Mouse (Mus musculus) megakaryocyte, adult 5-6 weeks (primary cell): Measurements from ENCODE around the gene Mcpt1. TPM values are rescaled to one million over a fixed set of nuclear protein-coding genes. Genes with fewer than 3 reads are reported as not detected.
"Not testable (repeated sequence)": the region's sequence is repeated elsewhere in the genome, so short reads cannot be mapped to it uniquely, and the experiment has no call there.

Experiments
- ATAC-seq: 2 replicates; pipeline ENCODE4 v1.8.0; 2016; ENCODE audit warnings: mild to moderate bottlenecking, inconsistent platforms; ENCODE audit not compliant: poor library complexity, severe bottlenecking
- total RNA-seq, 2 experiments: library from RNA; stranded (forward) in 1 of 2; stranded (reverse) in 1 of 2; fragments of 153-499, 151-499 nt in 1 of 2; fragments of 221-1000, 200-1000 nt in 1 of 2; gene quantifications; 2 replicates each; pipeline versions ENCODE4 v1.2.3 to v1.2.4; 2015 to 2017

Gene Mcpt1
- total RNA-seq (2015) (not detected in 2 replicates), total RNA-seq (2017) (not detected in 2 replicates)

GRCm38 (mm10) chr14:56017671-56018070, at the start of gene Mcpt1:
Gene Mcpt1, plus strand, starts transcription at chr14:56017971.
- ATAC-seq: not testable (repeated sequence)

DNA sequence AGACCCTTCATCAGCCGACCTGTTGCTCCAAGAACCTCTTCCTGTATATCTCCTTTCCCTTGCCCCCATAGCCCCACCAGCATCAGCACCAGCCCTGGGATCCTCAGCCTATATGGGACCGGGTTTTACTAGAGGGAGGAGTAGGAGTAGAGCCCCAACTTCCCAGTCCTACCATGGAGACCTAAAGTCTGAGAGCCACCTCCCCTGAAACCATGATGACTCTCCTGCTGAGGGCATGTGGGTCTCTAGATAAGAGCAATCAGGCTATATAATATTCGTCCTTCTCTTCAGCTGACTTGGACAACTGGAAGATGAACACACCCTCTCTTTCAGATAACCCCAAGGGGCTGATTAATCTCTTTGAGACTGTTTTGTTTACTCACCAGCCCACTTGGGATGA, 30.3 kb upstream of the Mcpt1 start:
- ATAC-seq: not testable (repeated sequence)

GRCm38 (mm10) chr14:56013147-56013546, 4.6 kb upstream of the Mcpt1 start:
- ATAC-seq: no peak

- no peak for ATAC-seq
These were observed 3.8 kb upstream of the Mcpt1 start for GRCm38 (mm10) chr14:56013924-56014323.

- ATAC-seq: no peak
These were observed 1.7 kb downstream of the Mcpt1 start for GRCm38 (mm10) chr14:56019446-56019845.

GRCm38 (mm10) chr14:56021305-56021704, 3.5 kb downstream of the Mcpt1 start:
- ATAC-seq: not testable (repeated sequence)

DNA sequence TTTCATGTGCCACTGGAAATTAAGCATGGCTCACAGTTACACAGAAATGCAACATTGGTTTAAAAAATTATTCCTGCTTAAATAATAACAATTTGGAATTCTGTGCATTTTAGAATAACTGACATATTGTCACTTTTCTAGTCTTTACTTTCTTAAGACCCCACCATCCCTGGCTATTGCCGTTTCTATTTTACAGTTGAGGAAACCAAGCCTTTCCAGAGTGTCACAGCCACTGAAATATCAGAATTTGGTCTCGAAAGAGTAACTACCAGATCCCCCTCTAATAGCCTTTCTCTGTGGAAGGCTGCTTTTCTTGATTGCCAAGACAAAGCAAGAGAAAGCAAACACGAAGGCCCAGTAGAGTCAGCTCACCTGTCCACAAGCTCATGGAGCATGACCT, 12.6 kb downstream of the Mcpt1 start, which contains the start of gene Mcpt9:
TSS of gene Mcpt9 (minus strand) at position 101 of the 400 bp plus-strand sequence.
- not testable (repeated sequence) for ATAC-seq

GRCm38 (mm10) chr14:56034433-56034832, 16.7 kb downstream of the Mcpt1 start:
- peak; percentile 70 for ATAC-seq

DNA sequence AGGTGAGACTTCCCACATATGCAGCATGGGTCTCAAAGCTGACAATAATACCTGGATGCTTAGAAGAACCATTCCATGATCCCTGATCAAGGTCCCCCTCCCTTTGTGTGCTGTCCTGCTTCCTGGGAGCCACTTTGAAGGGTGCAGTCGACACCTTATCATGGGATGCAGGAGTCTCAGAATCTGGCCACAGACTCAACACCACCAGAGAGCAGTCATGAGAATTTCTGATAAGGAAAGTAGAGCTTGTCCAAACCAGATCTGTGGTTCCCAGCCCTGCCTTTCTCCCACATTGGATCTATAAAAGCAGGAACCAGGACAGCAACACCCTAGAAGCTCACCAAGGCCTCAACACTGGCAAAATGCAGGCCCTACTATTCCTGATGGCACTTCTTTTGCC, 24.0 kb downstream of the Mcpt1 start, which contains the start of gene Mcpt2:
TSS of gene Mcpt2 (plus strand) at position 250 of the 400 bp plus-strand sequence.
- ATAC-seq: not testable (repeated sequence)

DNA sequence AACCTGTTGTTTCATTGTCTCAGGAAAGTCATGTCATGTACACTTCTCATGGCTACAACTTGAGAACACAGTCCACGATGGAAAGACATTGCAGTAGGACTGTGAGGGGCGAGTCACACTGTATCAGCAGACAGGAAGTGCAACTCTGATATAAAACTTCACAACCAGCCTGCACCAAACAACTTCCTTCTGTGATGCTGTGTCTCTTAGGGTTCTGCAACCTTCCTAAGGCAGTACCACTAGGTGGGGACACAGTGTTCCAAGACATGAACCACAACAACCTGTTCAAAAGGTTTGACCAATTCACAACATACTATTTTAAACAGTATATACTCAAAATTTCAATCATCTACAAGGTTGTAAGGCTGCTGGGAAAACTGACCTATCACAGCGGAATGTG, 37.6 kb downstream of the Mcpt1 start:
- no peak for ATAC-seq

DNA sequence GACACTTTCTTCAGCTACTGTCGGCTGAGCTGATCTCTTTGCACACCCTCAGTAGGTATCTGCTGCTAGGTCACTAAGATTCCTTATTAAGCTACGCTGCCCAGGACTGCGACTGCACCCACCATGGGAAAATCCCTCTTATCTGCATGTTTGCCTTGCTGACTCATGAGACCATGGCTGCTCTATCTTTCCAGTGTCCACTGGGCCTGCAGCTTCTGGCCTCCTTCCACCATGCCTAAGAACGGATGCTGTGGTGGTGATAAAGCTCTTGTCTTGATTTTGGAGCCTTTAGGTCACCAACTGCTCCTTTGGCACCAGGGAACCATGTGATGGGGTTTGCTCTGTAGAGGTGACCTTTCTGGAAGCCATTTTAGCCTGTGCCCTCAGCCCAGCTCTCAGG, 40.0 kb downstream of the Mcpt1 start:
- no peak for ATAC-seq

DNA sequence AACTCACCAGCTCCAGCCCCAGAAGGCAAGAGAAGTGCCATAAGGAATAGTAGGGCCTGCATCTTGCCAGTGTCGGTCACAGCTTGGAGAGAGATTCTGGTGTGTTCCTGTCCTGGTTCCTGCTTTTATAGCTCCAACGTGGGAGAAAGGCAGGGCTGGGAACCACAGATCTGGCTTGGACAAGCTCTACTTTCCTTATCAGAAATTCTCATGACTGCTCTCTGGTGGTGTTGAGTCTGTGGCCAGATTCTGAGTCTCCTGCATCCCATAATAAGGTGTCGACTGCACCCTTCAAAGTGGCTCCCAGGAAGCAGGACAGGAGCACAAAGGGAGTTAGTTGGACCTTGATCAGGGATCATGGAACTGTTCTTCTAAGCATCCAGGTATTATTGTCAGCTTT, 44.4 kb downstream of the Mcpt1 start, which contains the start of gene Mcpt4:
TSS of gene Mcpt4 (minus strand) at position 101 of the 400 bp plus-strand sequence.
- not testable (repeated sequence) for ATAC-seq

Other genes starting within 250 kb of the Mcpt1 start
- not detected in 2 replicates for gene Adcy4, start 233.9 kb upstream of the Mcpt1 start, total RNA-seq (2015)
- 0.15 TPM in 1 of 2 replicates, not detected in the other for gene Adcy4, start 233.9 kb upstream of the Mcpt1 start, total RNA-seq (2017)
- 79.0 and 82.5 TPM in 2 replicates for gene Ripk3, start 229.1 kb upstream of the Mcpt1 start, total RNA-seq (2015)
- 24.2 and 30.0 TPM in 2 replicates for gene Ripk3, start 229.1 kb upstream of the Mcpt1 start, total RNA-seq (2017)
- not detected in 2 replicates for gene Nfatc4, start 194.8 kb upstream of the Mcpt1 start, total RNA-seq (2015)
- gene Nfatc4, start 194.8 kb upstream of the Mcpt1 start, total RNA-seq (2017): not detected in 2 replicates
- gene Nynrin, start 164.0 kb upstream of the Mcpt1 start, total RNA-seq (2015): 1.1 and 1.6 TPM in 2 replicates
- 1.4 and 1.5 TPM in 2 replicates for gene Nynrin, start 164.0 kb upstream of the Mcpt1 start, total RNA-seq (2017)
- gene Cbln3, start 133.6 kb upstream of the Mcpt1 start, total RNA-seq (2015): 0.40 TPM in 1 of 2 replicates, not detected in the other
- gene Cbln3, start 133.6 kb upstream of the Mcpt1 start, total RNA-seq (2017): 0.44 TPM in 1 of 2 replicates, not detected in the other
- 9.4 and 11.8 TPM in 2 replicates for gene Khnyn, start 133.0 kb upstream of the Mcpt1 start, total RNA-seq (2015)
- 33.7 and 37.6 TPM in 2 replicates for gene Khnyn, start 133.0 kb upstream of the Mcpt1 start, total RNA-seq (2017)
- 1.9 and 3.0 TPM in 2 replicates for gene Sdr39u1, start 117.7 kb upstream of the Mcpt1 start, total RNA-seq (2015)
- 0.99 and 2.9 TPM in 2 replicates for gene Sdr39u1, start 117.7 kb upstream of the Mcpt1 start, total RNA-seq (2017)
- 0.51 and 1.0 TPM in 2 replicates for gene Cma1, start 73.3 kb upstream of the Mcpt1 start, total RNA-seq (2015)
- 1.8 TPM in 1 of 2 replicates, not detected in the other for gene Cma1, start 73.3 kb upstream of the Mcpt1 start, total RNA-seq (2017)
- gene Cma2, start 67.0 kb upstream of the Mcpt1 start, total RNA-seq (2015): not detected in 2 replicates
- gene Cma2, start 67.0 kb upstream of the Mcpt1 start, total RNA-seq (2017): not detected in 2 replicates
- not detected in 2 replicates for gene Mcpt9, start 12.5 kb downstream of the Mcpt1 start, total RNA-seq (2015)
- gene Mcpt9, start 12.5 kb downstream of the Mcpt1 start, total RNA-seq (2017): not detected in 2 replicates
- gene Mcpt2, start 24.1 kb downstream of the Mcpt1 start, total RNA-seq (2015): not detected in 2 replicates
- gene Mcpt2, start 24.1 kb downstream of the Mcpt1 start, total RNA-seq (2017): not detected in 2 replicates
- not detected in 2 replicates for gene Mcpt4, start 44.3 kb downstream of the Mcpt1 start, total RNA-seq (2015)
- gene Mcpt4, start 44.3 kb downstream of the Mcpt1 start, total RNA-seq (2017): not detected in 2 replicates
- 641 and 651 TPM in 2 replicates for gene Mcpt8, start 67.3 kb downstream of the Mcpt1 start, total RNA-seq (2015)
- gene Mcpt8, start 67.3 kb downstream of the Mcpt1 start, total RNA-seq (2017): 298 and 314 TPM in 2 replicates
- gene Ctsg, start 84.6 kb downstream of the Mcpt1 start, total RNA-seq (2015): 302 and 309 TPM in 2 replicates
- gene Ctsg, start 84.6 kb downstream of the Mcpt1 start, total RNA-seq (2017): 280 and 285 TPM in 2 replicates
- not detected in 2 replicates for gene Gzme, start 102.7 kb downstream of the Mcpt1 start, total RNA-seq (2015)
- not detected in 2 replicates for gene Gzme, start 102.7 kb downstream of the Mcpt1 start, total RNA-seq (2017)
- gene Gzmd, start 114.6 kb downstream of the Mcpt1 start, total RNA-seq (2015): not detected in 2 replicates
- not detected in 2 replicates for gene Gzmd, start 114.6 kb downstream of the Mcpt1 start, total RNA-seq (2017)
- not detected in 2 replicates for gene Gzmg, start 141.6 kb downstream of the Mcpt1 start, total RNA-seq (2015)
- not detected in 2 replicates for gene Gzmg, start 141.6 kb downstream of the Mcpt1 start, total RNA-seq (2017)
- gene Gzmn, start 156.6 kb downstream of the Mcpt1 start, total RNA-seq (2015): not detected in 2 replicates
- not detected in 2 replicates for gene Gzmn, start 156.6 kb downstream of the Mcpt1 start, total RNA-seq (2017)
- not detected in 2 replicates for gene Gzmf, start 193.4 kb downstream of the Mcpt1 start, total RNA-seq (2015)
- gene Gzmf, start 193.4 kb downstream of the Mcpt1 start, total RNA-seq (2017): not detected in 2 replicates
- 0.16 TPM in 1 of 2 replicates, not detected in the other for gene Gzmc, start 216.7 kb downstream of the Mcpt1 start, total RNA-seq (2015)
- gene Gzmc, start 216.7 kb downstream of the Mcpt1 start, total RNA-seq (2017): not detected in 2 replicates
- 1.8 and 2.1 TPM in 2 replicates for gene Gzmb, start 244.3 kb downstream of the Mcpt1 start, total RNA-seq (2015)
- gene Gzmb, start 244.3 kb downstream of the Mcpt1 start, total RNA-seq (2017): 1.7 and 2.1 TPM in 2 replicates